Mouse (Mus musculus) embryonic facial prominence, embryonic 15.5 days (tissue): ENCODE measurements at regions not wholly inside any gene's neighbourhood (a gene's known extent, or its start where the extent isn't known, plus 50 kb on each side); places are given as distances from the start of the nearest gene placed in this dataset.

ENCODE experiments used
- ATAC-seq: fragments of 200-750 bp; cut with Nextera tagmentation; 2 replicates; pipeline ENCODE4 v1.8.0; 2017; ENCODE audit warnings: low read depth, moderate TSS enrichment; ENCODE audit not compliant: insufficient number of reproducible peaks, low FRiP score, low TSS enrichment
- H3K27ac ChIP-seq: fragments of 300-500 bp; sonication (generic); replicated peaks from 2 replicates; pipeline ENCODE4 v1.5.1; 2015; ENCODE audit warnings: mild to moderate bottlenecking, inconsistent platforms
- H3K27me3 ChIP-seq: fragments of 300-500 bp; sonication (generic); 2 replicates; pipeline ENCODE4 v1.6.1; 2015; ENCODE audit warnings: inconsistent platforms
- H3K36me3 ChIP-seq: fragments of 300-500 bp; sonication (generic); 2 replicates; pipeline ENCODE4 v1.6.1; 2015; ENCODE audit warnings: mild to moderate bottlenecking, inconsistent platforms
- H3K4me1 ChIP-seq: fragments of 300-500 bp; sonication (generic); 2 replicates; pipeline ENCODE4 v1.6.1; 2015; ENCODE audit warnings: inconsistent platforms
- H3K4me2 ChIP-seq: fragments of 300-500 bp; sonication (generic); replicated peaks from 2 replicates; pipeline ENCODE4 v1.6.1; 2015; ENCODE audit warnings: mild to moderate bottlenecking, inconsistent platforms
- H3K4me3 ChIP-seq: fragments of 300-500 bp; sonication (generic); replicated peaks from 2 replicates; pipeline ENCODE4 v1.5.1; 2015; ENCODE audit warnings: mild to moderate bottlenecking, inconsistent platforms
- H3K9ac ChIP-seq: fragments of 300-500 bp; sonication (generic); 2 replicates; pipeline ENCODE4 v1.6.1; 2015; ENCODE audit warnings: inconsistent platforms
- H3K9me3 ChIP-seq: fragments of 300-500 bp; sonication (generic); replicated peaks from 2 replicates; pipeline ENCODE4 v1.6.1; 2016; ENCODE audit warnings: inconsistent platforms
- WGBS: fragments of 180-500 bp; shearing (Covaris S2); methylation state at CpG from one replicate; pipeline ENCODE4 v1.1.7; 2015; 5-methylcytosine and 5-hydroxymethylcytosine counted together

- Histone ChIP-seq H3K4me2 (no peak overlapping the region), H3K27me3 (no peaks in the 10 kb centered on the region), H3K4me3 (no peak overlapping the region), H3K9ac (no peak overlapping the region), H3K9me3 (no peaks in the 10 kb centered on the region), H3K36me3 (no peaks in the 10 kb centered on the region), H3K4me1 (no peaks in the 10 kb centered on the region), H3K27ac (no peak overlapping the region)
- ATAC-seq, result no peak
- 93% methylated on average over 11 of the region's 11 CpGs for WGBS
Measured at GRCm38 (mm10) chr10:119295740-119296139, 55.9 kb upstream of the Cand1 start.

- WGBS, result 47% methylated on average over 14 of the region's 14 CpGs
- Histone ChIP-seq H3K4me1 (no peaks in the 10 kb centered on the region), H3K4me3 (no peak overlapping the region), H3K36me3 (no peaks in the 10 kb centered on the region), H3K9ac (no peak overlapping the region), H3K27ac (no peak overlapping the region), H3K27me3 (no peaks in the 10 kb centered on the region), H3K4me2 (no peak overlapping the region), H3K9me3 (no peaks in the 10 kb centered on the region)
- no peak for ATAC-seq
Measured at GRCm38 (mm10) chr10:119294454-119295149, 54.7 kb upstream of the Cand1 start.

- Histone ChIP-seq H3K4me3 (no peak overlapping the region), H3K4me2 (no peak overlapping the region), H3K36me3 (no peaks in the 10 kb centered on the region), H3K9me3 (no peaks in the 10 kb centered on the region), H3K4me1 (no peaks in the 10 kb centered on the region), H3K27ac (no peak overlapping the region), H3K27me3 (no peaks in the 10 kb centered on the region), H3K9ac (no peak overlapping the region)
- 74% methylated on average over 8 of the region's 8 CpGs for WGBS
- no peak for ATAC-seq
Measured at GRCm38 (mm10) chr10:119293372-119293771, 53.5 kb upstream of the Cand1 start.
